Mouse (Mus musculus): ENCODE measurements around the gene Olfr807.

Olfr807 gene

GRCm38 (mm10) chr10:129757693-129758092 is at the start of gene Olfr807:
Gene Olfr807, minus strand, starts transcription at chr10:129757793.
- DNase-seq, result no peak

GRCm38 (mm10) chr10:129804296-129804695 is 46.7 kb upstream of the Olfr807 start, which contains the start of gene Olfr811:
Gene Olfr811, minus strand, starts transcription at chr10:129804396.
- DNase-seq, result no peak

- no peak for DNase-seq
Measured at GRCm38 (mm10) chr10:129794817-129795216, 37.2 kb upstream of the Olfr807 start, which contains the start of gene Olfr810. Gene Olfr810, minus strand, starts transcription at chr10:129794917.

- no peak for DNase-seq
Measured at GRCm38 (mm10) chr10:129778123-129778522, 20.5 kb upstream of the Olfr807 start.

GRCm38 (mm10) chr10:129774338-129774737 is 16.7 kb upstream of the Olfr807 start, which contains the start of gene Olfr809:
Gene Olfr809, plus strand, starts transcription at chr10:129774638.
- DNase-seq, result no peak

- DNase-seq, result no peak
Measured at GRCm38 (mm10) chr10:129765182-129765581, 7.6 kb upstream of the Olfr807 start, which contains the start of gene Olfr808. Gene Olfr808, plus strand, starts transcription at chr10:129765482.

- DNase-seq, result no peak
Measured at GRCm38 (mm10) chr10:129741821-129742220, 15.8 kb downstream of the Olfr807 start, which contains the start of gene Olfr806. Gene Olfr806, minus strand, starts transcription at chr10:129741921.

GRCm38 (mm10) chr10:129729275-129729674 is 28.3 kb downstream of the Olfr807 start, which contains the start of gene Olfr805:
Gene Olfr805, minus strand, starts transcription at chr10:129729375.
- DNase-seq, result no peak
